Mouse (Mus musculus) embryonic facial prominence, embryonic 14.5 days (tissue): ENCODE results near the gene Pram1. TPM values are rescaled to one million over a fixed set of nuclear protein-coding genes. Genes with fewer than 3 reads are reported as not detected.

Experiments used
- ATAC-seq: fragments of 200-750 bp; cut with Nextera tagmentation; 2 replicates; pipeline ENCODE4 v1.8.0; 2017; ENCODE audit warnings: low read depth, moderate number of reproducible peaks, moderate TSS enrichment
- DNase-seq: peaks from one replicate; pipeline ENCODE4 v3.0.0-alpha.2; 2015; ENCODE audit warnings: low spot score
- H3K27ac ChIP-seq: fragments of 300-500 bp; sonication (generic); replicated peaks from 2 replicates; pipeline ENCODE4 v1.5.1; 2014; ENCODE audit warnings: low read depth, mild to moderate bottlenecking, low read length, moderate library complexity
- H3K27me3 ChIP-seq: fragments of 300-500 bp; sonication (generic); replicated peaks from 2 replicates; pipeline ENCODE4 v1.6.1; 2014; ENCODE audit warnings: low read length; ENCODE audit not compliant: control insufficient read depth, insufficient read depth
- H3K36me3 ChIP-seq: fragments of 300-500 bp; sonication (generic); 2 replicates; pipeline ENCODE4 v1.6.1; 2014; ENCODE audit warnings: low read length, mixed read lengths; ENCODE audit not compliant: control insufficient read depth, insufficient read depth
- H3K4me1 ChIP-seq: fragments of 300-500 bp; sonication (generic); 2 replicates; pipeline ENCODE4 v1.6.1; 2014; ENCODE audit warnings: antibody characterized with exemption, low read length; ENCODE audit not compliant: control insufficient read depth, insufficient read depth
- H3K4me2 ChIP-seq: fragments of 300-500 bp; sonication (generic); 2 replicates; pipeline ENCODE4 v1.6.1; 2014; ENCODE audit warnings: low read depth, mild to moderate bottlenecking, low read length, moderate library complexity, mixed read lengths
- H3K4me3 ChIP-seq: fragments of 300-500 bp; sonication (generic); 2 replicates; pipeline ENCODE4 v1.5.1; 2014; ENCODE audit warnings: low read depth, mild to moderate bottlenecking, low read length
- H3K9ac ChIP-seq: fragments of 300-500 bp; sonication (generic); 2 replicates; pipeline ENCODE4 v1.6.1; 2014; ENCODE audit warnings: low read depth, mild to moderate bottlenecking, low read length, moderate library complexity, mixed read lengths
- H3K9me3 ChIP-seq: fragments of 300-500 bp; sonication (generic); 2 replicates; pipeline ENCODE4 v1.6.1; 2016; ENCODE audit warnings: low read length; ENCODE audit not compliant: control insufficient read depth
- WGBS: fragments of 180-500 bp; shearing (Covaris S2); extraction: QIAGEN DNeasy Blood & Tissue Kit; methylation state at CpG from one replicate; pipeline ENCODE4 v1.1.7; 2014; 5-methylcytosine and 5-hydroxymethylcytosine counted together
- polyA plus RNA-seq: library from polyadenylated mRNA; unstranded; fragments of >200 nt; fragmentation: Nextera tagmentation; extraction: Ambion mirVana; gene quantifications from 2 replicates; pipeline ENCODE4 v1.2.1, GENCODE M21; 2014

The Pram1 gene
- polyA plus RNA-seq, 1 experiment from 2014 or later: 1.1 TPM

GRCm38 (mm10) chr17:33681767-33682166 lies 43.9 kb downstream of the Pram1 start:
- ATAC-seq: no peak
- no peak overlapping the region for H3K4me3 ChIP-seq

GRCm38 (mm10) chr17:33684671-33685231 lies 46.9 kb downstream of the Pram1 start:
- H3K27me3 ChIP-seq: no peaks in the 10 kb centered on the region
- peak overlapping the region; percentile 82 for H3K4me3 ChIP-seq
- H3K9ac ChIP-seq: peak overlapping the region; percentile 98
- H3K27ac ChIP-seq: peak overlapping the region; percentile 95
- peaks cover 42% of the 10 kb centered on the region for H3K4me1 ChIP-seq
- ATAC-seq: peak; percentile 78
- peak; percentile 71 for DNase-seq
- no peaks in the 10 kb centered on the region for H3K9me3 ChIP-seq
- peaks cover 18% of the 10 kb centered on the region; the same call in 1 of the 2 replicates for H3K36me3 ChIP-seq
- under 1% methylated on average over 37 of the region's 44 CpGs for WGBS
- peak overlapping the region; percentile 69 for H3K4me2 ChIP-seq

More at GRCm38 (mm10) chr17:33681767-33682166, 43.9 kb downstream of the Pram1 start:
- Histone ChIP-seq H3K27ac (no peak overlapping the region), H3K27me3 (no peaks in the 10 kb centered on the region), H3K36me3 (peaks cover 30% of the 10 kb centered on the region), H3K4me1 (peaks cover 42% of the 10 kb centered on the region), H3K4me2 (0 out of 2 replicates have a peak overlapping the region, but pooled peaks have one; percentile 1), H3K9ac (no peak overlapping the region), H3K9me3 (no peaks in the 10 kb centered on the region)
- no peak for DNase-seq

GRCm38 (mm10) chr17:33685249-33685653 lies 47.4 kb downstream of the Pram1 start:
- Histone ChIP-seq H3K9me3 (no peaks in the 10 kb centered on the region), H3K36me3 (peaks cover 18% of the 10 kb centered on the region; the same call in 1 of the 2 replicates), H3K4me1 (peaks cover 42% of the 10 kb centered on the region), H3K4me3 (peak overlapping the region; percentile 82), H3K27ac (peak overlapping the region; percentile 95), H3K9ac (peak overlapping the region; percentile 98), H3K27me3 (no peaks in the 10 kb centered on the region), H3K4me2 (peak overlapping the region; percentile 69)
- DNase-seq (peak; percentile 98), ATAC-seq (peak; percentile 98)
- WGBS: under 1% methylated on average over 21 of the region's 42 CpGs

- Histone ChIP-seq H3K36me3 (peaks cover 18% of the 10 kb centered on the region; the same call in 1 of the 2 replicates), H3K4me2 (peak within 1 kb of the TSS; percentile 69), H3K4me1 (peaks cover 28% of the 10 kb centered on the region), H3K9ac (peak within 1 kb of the TSS; percentile 98; the same call in 1 of the 2 replicates), H3K27ac (peak within 1 kb of the TSS; percentile 95; the same call in 1 of the 2 replicates), H3K4me3 (peak within 1 kb of the TSS; percentile 82), H3K9me3 (no peaks in the 10 kb centered on the region), H3K27me3 (no peaks in the 10 kb centered on the region)
- no peak for ATAC-seq
- 88% methylated on average over 1 of the region's 1 CpGs for WGBS
- no peak for DNase-seq
Measured at GRCm38 (mm10) chr17:33686760-33687159, 48.9 kb downstream of the Pram1 start, which contains the start of gene Hnrnpm. Gene Hnrnpm, minus strand, starts transcription at chr17:33686860.

Other genes starting within 250 kb of the Pram1 start
- gene Zfp101, start 243.4 kb upstream of the Pram1 start, polyA plus RNA-seq: 15.1 and 17.1 TPM in 2 replicates
- not detected in 2 replicates for gene Actl9, start 205.2 kb upstream of the Pram1 start, polyA plus RNA-seq
- gene Adamts10, start 113.9 kb upstream of the Pram1 start, polyA plus RNA-seq: 64.3 and 77.0 TPM in 2 replicates
- gene Myo1f, start 82.3 kb upstream of the Pram1 start, polyA plus RNA-seq: 4.1 and 5.8 TPM in 2 replicates
- 51.9 and 66.6 TPM in 2 replicates for gene Zfp414, start 9.0 kb upstream of the Pram1 start, polyA plus RNA-seq
- gene Hnrnpm, start 48.8 kb downstream of the Pram1 start, polyA plus RNA-seq: 266 and 275 TPM in 2 replicates
- 62.2 and 63.9 TPM in 2 replicates for gene March2, start 80.6 kb downstream of the Pram1 start, polyA plus RNA-seq
- gene Rab11b, start 122.5 kb downstream of the Pram1 start, polyA plus RNA-seq: 156 and 181 TPM in 2 replicates
- 35.7 and 52.1 TPM in 2 replicates for gene Angptl4, start 143.8 kb downstream of the Pram1 start, polyA plus RNA-seq
- 38.7 and 39.4 TPM in 2 replicates for gene Kank3, start 172.5 kb downstream of the Pram1 start, polyA plus RNA-seq
- gene Rps28, start 186.5 kb downstream of the Pram1 start, polyA plus RNA-seq: 1,198 and 1,307 TPM in 2 replicates
- gene Ndufa7, start 186.5 kb downstream of the Pram1 start, polyA plus RNA-seq: 479 and 488 TPM in 2 replicates
- 60.5 and 62.3 TPM in 2 replicates for gene Cd320, start 205.0 kb downstream of the Pram1 start, polyA plus RNA-seq
- gene Gm7029, start 235.8 kb downstream of the Pram1 start, polyA plus RNA-seq: not detected in 2 replicates